Mouse (Mus musculus) neural tube, embryonic 15.5 days (tissue): ENCODE results near the gene F2r. TPM values are rescaled to one million over a fixed set of nuclear protein-coding genes. Genes with fewer than 3 reads are reported as not detected.

Source experiments
- ATAC-seq: fragments of 200-750 bp; cut with Nextera tagmentation; 2 replicates; pipeline ENCODE4 v1.8.0; 2017; ENCODE audit warnings: mild to moderate bottlenecking, moderate TSS enrichment, moderate library complexity; ENCODE audit not compliant: low FRiP score
- H3K27ac ChIP-seq: fragments of 300-500 bp; sonication (generic); replicated peaks from 2 replicates; pipeline ENCODE4 v1.5.1; 2015; ENCODE audit warnings: mild to moderate bottlenecking, inconsistent platforms
- H3K27me3 ChIP-seq: fragments of 300-500 bp; sonication (generic); replicated peaks from 2 replicates; pipeline ENCODE4 v1.6.1; 2015; ENCODE audit warnings: inconsistent platforms
- H3K36me3 ChIP-seq: fragments of 300-500 bp; sonication (generic); 2 replicates; pipeline ENCODE4 v1.6.1; 2015; ENCODE audit warnings: inconsistent platforms
- H3K4me1 ChIP-seq: fragments of 300-500 bp; sonication (generic); 2 replicates; pipeline ENCODE4 v1.6.1; 2015; ENCODE audit warnings: inconsistent platforms
- H3K4me2 ChIP-seq: fragments of 300-500 bp; sonication (generic); 2 replicates; pipeline ENCODE4 v1.6.1; 2015; ENCODE audit warnings: inconsistent platforms, mild to moderate bottlenecking, moderate library complexity
- H3K4me3 ChIP-seq: fragments of 300-500 bp; sonication (generic); replicated peaks from 2 replicates; pipeline ENCODE4 v1.5.1; 2015; ENCODE audit warnings: mild to moderate bottlenecking, inconsistent platforms
- H3K9ac ChIP-seq: fragments of 300-500 bp; sonication (generic); replicated peaks from 2 replicates; pipeline ENCODE4 v1.6.1; 2015; ENCODE audit warnings: mild to moderate bottlenecking, inconsistent platforms
- H3K9me3 ChIP-seq: fragments of 300-500 bp; sonication (generic); replicated peaks from 2 replicates; pipeline ENCODE4 v1.6.1; 2016; ENCODE audit warnings: inconsistent platforms
- WGBS: fragments of 180-500 bp; shearing (Covaris S2); methylation state at CpG from one replicate; pipeline ENCODE4 v1.1.7; 2015; ENCODE audit warnings: mixed read lengths; 5-methylcytosine and 5-hydroxymethylcytosine counted together
- polyA plus RNA-seq: library from polyadenylated mRNA; unstranded; fragments of >200 nt; fragmentation: Nextera tagmentation; extraction: Ambion mirVana; gene quantifications from 2 replicates; pipeline ENCODE4 v1.2.1, GENCODE M21; 2015

Gene F2r
- 52.1 and 53.9 TPM in 2 replicates for polyA plus RNA-seq

- H3K4me3 ChIP-seq = peak within 1 kb of the TSS; percentile 86
- 1% methylated on average over 42 of the region's 42 CpGs for WGBS
- H3K4me2 ChIP-seq = peak within 1 kb of the TSS; percentile 83
- H3K27ac ChIP-seq = peak within 1 kb of the TSS; percentile 74
- no peaks in the 10 kb centered on the region for H3K9me3 ChIP-seq
- peaks cover 33% of the 10 kb centered on the region for H3K4me1 ChIP-seq
- H3K36me3 ChIP-seq = no peaks in the 10 kb centered on the region
- H3K9ac ChIP-seq = peak within 1 kb of the TSS; percentile 75
- H3K27me3 ChIP-seq = no peaks in the 10 kb centered on the region
- peak; percentile 91 for ATAC-seq
These were observed at the start of gene F2r for GRCm38 (mm10) chr13:95618309-95618712. Gene F2r (minus strand): TSS chr13:95618487.

DNA sequence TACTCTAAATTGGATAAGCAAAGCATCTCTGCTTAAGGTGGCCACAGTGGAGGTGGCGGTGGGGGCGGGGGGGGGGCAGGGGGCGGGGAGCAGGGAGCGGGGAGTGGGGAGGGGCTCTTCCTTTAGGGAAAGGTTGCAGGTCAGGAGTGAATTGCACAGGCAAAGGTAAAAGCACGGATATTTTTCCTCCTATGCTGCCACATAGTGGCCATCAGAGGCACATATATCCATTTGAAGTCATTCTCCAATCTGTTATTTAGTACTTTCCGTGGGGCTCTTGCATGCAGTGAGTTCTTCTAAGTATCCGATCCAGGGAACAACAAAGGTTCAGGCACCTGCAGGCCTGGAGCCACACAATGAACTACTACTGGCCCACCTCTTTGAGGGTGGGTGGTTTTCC lies 49.0 kb upstream of the F2r start:
- WGBS = 25% methylated on average over 7 of the region's 7 CpGs
- no peak overlapping the region for H3K27ac ChIP-seq
- no peaks in the 10 kb centered on the region for H3K4me1 ChIP-seq
- no peaks in the 10 kb centered on the region for H3K27me3 ChIP-seq
- no peak for ATAC-seq
- H3K4me3 ChIP-seq = no peak overlapping the region
- no peak overlapping the region for H3K4me2 ChIP-seq
- no peak overlapping the region for H3K9ac ChIP-seq
- 0 out of 2 replicates have a peak, but pooled peaks cover 2% of the 10 kb centered on the region for H3K36me3 ChIP-seq
- no peaks in the 10 kb centered on the region for H3K9me3 ChIP-seq

DNA sequence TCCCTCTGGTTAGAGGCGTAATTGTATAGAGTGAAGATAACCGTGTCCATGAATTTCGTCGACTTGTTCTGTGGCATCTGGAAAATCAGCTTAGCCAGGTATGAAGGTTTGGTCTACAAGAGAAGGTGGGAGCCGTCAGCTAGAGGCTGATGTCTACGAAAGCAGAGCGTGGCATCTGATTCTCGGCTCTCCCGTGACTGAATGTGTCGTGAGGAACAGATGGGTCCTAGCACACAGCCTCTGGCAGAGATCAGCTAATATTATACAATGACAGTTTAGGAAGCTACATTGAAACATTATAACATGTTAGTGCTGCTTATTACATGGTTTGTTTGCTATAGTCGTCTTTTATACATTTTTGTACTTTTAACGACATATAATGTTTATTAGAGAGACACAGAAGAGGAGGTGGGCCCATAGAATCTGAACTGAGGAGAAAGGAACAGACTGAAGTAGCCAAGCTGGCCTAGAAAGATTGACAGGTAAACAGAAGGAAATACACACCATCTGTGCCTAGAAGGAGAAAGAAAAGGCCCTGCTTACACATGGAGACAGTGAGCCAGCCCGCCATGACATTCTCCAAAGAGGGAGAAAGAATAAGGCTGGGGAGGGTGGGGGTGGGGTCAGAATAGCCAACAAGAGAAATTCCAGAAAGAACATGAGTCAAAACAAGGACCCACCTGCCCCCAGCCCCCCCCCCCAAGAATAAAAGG lies 47.5 kb upstream of the F2r start:
- Histone ChIP-seq H3K9ac (no peak overlapping the region), H3K9me3 (no peaks in the 10 kb centered on the region), H3K27ac (no peak overlapping the region), H3K4me3 (no peak overlapping the region), H3K4me1 (no peaks in the 10 kb centered on the region), H3K4me2 (no peak overlapping the region), H3K36me3 (0 out of 2 replicates have a peak, but pooled peaks cover 2% of the 10 kb centered on the region), H3K27me3 (no peaks in the 10 kb centered on the region)
- WGBS = 83% methylated on average over 13 of the region's 13 CpGs
- ATAC-seq = no peak

DNA sequence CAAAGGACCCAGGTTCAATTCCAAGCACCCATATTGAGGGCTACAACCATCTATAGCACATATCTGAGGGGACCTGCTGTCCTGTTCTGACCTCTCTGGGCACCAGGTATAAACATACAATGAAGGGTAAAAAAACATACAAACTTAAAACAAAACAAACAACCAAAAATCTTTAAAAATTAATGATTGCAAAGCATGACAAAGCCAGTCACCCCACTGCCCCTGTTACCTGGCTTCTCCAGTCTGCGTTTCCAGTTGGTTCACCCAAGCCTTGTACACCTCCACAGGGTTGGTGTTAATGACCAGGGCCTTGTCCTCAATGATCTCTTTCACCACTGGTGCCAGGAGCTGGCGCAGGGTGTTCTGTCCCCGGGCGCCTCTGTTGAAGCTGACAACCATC lies 45.5 kb upstream of the F2r start:
- no peaks in the 10 kb centered on the region for H3K4me1 ChIP-seq
- H3K9ac ChIP-seq = no peak overlapping the region
- no peak overlapping the region for H3K27ac ChIP-seq
- H3K27me3 ChIP-seq = no peaks in the 10 kb centered on the region
- ATAC-seq = no peak
- H3K9me3 ChIP-seq = no peaks in the 10 kb centered on the region
- H3K4me2 ChIP-seq = no peak overlapping the region
- no peak overlapping the region for H3K4me3 ChIP-seq
- 0 out of 2 replicates have a peak, but pooled peaks cover 2% of the 10 kb centered on the region for H3K36me3 ChIP-seq
- 90% methylated on average over 4 of the region's 4 CpGs for WGBS

- Histone ChIP-seq H3K27ac (no peak overlapping the region), H3K9ac (no peak overlapping the region), H3K36me3 (0 out of 2 replicates have a peak, but pooled peaks cover 2% of the 10 kb centered on the region), H3K27me3 (no peaks in the 10 kb centered on the region), H3K4me1 (peaks cover 5% of the 10 kb centered on the region), H3K4me2 (no peak overlapping the region), H3K4me3 (no peak overlapping the region), H3K9me3 (no peaks in the 10 kb centered on the region)
- WGBS = 90% methylated on average over 7 of the region's 7 CpGs
- no peak for ATAC-seq
These were observed 41.1 kb upstream of the F2r start for GRCm38 (mm10) chr13:95659432-95659831.

GRCm38 (mm10) chr13:95657171-95657570 lies 38.9 kb upstream of the F2r start:
- no peak overlapping the region for H3K4me2 ChIP-seq
- no peak for ATAC-seq
- H3K9ac ChIP-seq = no peak overlapping the region
- no peaks in the 10 kb centered on the region for H3K9me3 ChIP-seq
- 79% methylated on average over 9 of the region's 9 CpGs for WGBS
- no peaks in the 10 kb centered on the region for H3K27me3 ChIP-seq
- no peak overlapping the region for H3K27ac ChIP-seq
- no peaks in the 10 kb centered on the region for H3K36me3 ChIP-seq
- H3K4me3 ChIP-seq = no peak overlapping the region
- H3K4me1 ChIP-seq = peaks cover 5% of the 10 kb centered on the region

DNA sequence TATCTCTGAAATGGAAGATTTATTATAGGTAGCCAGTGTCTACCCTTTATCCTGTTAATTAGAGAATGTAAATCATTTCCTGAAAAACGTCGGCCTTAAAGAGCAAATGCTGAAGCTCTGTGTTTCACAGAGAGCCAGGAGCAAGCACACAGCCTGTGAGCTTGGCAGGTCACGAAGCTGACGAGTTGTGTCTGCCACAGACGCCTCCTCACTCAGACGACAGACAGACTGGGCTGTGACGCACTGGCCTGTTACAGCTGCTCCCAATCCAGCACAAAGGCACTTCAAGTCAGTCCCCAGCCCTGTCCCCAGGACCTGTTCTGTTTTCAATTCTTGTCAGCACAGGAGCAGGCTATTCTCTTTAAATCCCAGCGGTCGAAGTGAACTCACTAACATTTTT lies 37.0 kb upstream of the F2r start:
- Histone ChIP-seq H3K4me1 (peaks cover 5% of the 10 kb centered on the region), H3K27ac (peak overlapping the region; percentile 7), H3K9ac (no peak overlapping the region), H3K36me3 (no peaks in the 10 kb centered on the region), H3K9me3 (no peaks in the 10 kb centered on the region), H3K4me2 (peak overlapping the region; percentile 3; the same call in 1 of the 2 replicates), H3K4me3 (no peak overlapping the region), H3K27me3 (no peaks in the 10 kb centered on the region)
- 9% methylated on average over 9 of the region's 9 CpGs for WGBS
- peak; percentile 90 for ATAC-seq

DNA sequence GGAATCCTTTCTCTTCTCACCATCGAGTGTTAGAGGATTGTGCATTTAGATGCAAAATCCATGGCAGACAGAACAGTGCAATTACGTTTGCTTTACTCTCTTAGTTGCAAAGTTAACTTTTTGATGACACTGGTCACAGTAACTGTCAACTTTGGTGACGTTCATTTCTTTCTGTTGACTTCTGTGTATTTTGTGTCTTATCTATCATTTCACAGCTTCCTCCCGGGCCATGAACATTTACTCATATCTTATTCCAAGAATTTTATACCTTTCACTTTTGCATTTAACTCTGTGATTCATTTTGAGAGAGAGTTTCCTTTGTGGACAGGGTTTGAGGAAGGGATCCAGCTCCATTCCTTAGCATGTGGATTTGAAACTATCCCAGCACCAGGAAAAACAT lies 35.4 kb upstream of the F2r start:
- ATAC-seq = no peak
- H3K9ac ChIP-seq = no peak overlapping the region
- H3K9me3 ChIP-seq = no peaks in the 10 kb centered on the region
- H3K4me1 ChIP-seq = peaks cover 5% of the 10 kb centered on the region
- no peak overlapping the region for H3K27ac ChIP-seq
- no peak overlapping the region for H3K4me3 ChIP-seq
- H3K4me2 ChIP-seq = no peak overlapping the region
- H3K36me3 ChIP-seq = no peaks in the 10 kb centered on the region
- H3K27me3 ChIP-seq = no peaks in the 10 kb centered on the region
- 91% methylated on average over 4 of the region's 4 CpGs for WGBS

DNA sequence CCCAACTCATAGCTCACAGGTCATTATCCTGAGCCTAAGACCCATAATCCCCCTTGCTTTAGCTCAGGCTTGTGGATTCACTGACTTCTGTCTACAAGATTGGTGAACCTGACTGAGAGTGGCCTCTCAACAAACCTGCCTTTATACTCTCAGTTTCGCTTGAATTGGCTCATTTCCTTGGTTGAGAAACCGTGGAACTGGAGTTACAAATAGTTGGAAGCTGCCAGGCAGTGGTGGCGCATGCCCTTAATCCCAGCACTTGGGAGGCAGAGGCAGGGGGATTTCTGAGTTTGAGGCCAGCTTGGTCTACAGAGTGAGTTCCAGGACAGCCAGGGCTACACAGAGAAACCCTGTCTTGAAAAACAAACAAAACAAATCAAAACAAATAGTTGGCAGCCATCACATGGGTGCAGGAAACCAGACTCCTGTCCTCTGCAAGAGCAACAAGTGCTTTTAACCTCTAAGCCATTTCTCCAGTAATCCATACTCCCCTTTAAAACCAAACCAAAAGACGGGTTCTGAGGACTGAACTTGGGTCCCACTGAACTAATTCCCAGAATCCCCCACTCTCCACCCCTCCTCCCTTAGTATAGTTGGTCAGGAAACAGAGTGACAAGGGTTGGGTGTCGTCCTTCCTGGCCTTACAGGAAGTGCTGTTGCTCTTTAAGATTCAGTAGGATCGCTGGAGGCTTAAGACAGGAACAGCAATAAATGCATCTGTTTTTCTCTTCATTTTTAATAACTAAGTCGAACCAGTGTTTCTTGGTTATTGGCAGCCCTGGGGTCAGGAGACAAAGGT lies 33.8 kb upstream of the F2r start:
- Histone ChIP-seq H3K36me3 (no peaks in the 10 kb centered on the region), H3K27ac (no peak overlapping the region), H3K4me2 (no peak overlapping the region), H3K9me3 (no peaks in the 10 kb centered on the region), H3K27me3 (no peaks in the 10 kb centered on the region), H3K9ac (no peak overlapping the region), H3K4me3 (no peak overlapping the region), H3K4me1 (peaks cover 5% of the 10 kb centered on the region)
- ATAC-seq = no peak
- WGBS = 87% methylated on average over 7 of the region's 7 CpGs

GRCm38 (mm10) chr13:95649941-95650340 lies 31.7 kb upstream of the F2r start:
- H3K4me3 ChIP-seq = no peak overlapping the region
- no peaks in the 10 kb centered on the region; the same call in 1 of the 2 replicates for H3K4me1 ChIP-seq
- ATAC-seq = no peak
- H3K27me3 ChIP-seq = no peaks in the 10 kb centered on the region
- no peaks in the 10 kb centered on the region for H3K9me3 ChIP-seq
- whole genome bisulfite sequencing = 90% methylated on average over 3 of the region's 3 CpGs
- no peaks in the 10 kb centered on the region for H3K36me3 ChIP-seq
- no peak overlapping the region for H3K4me2 ChIP-seq
- no peak overlapping the region for H3K27ac ChIP-seq
- no peak overlapping the region for H3K9ac ChIP-seq

GRCm38 (mm10) chr13:95647248-95647647 lies 29.0 kb upstream of the F2r start:
- Histone ChIP-seq H3K9me3 (no peaks in the 10 kb centered on the region), H3K4me2 (no peak overlapping the region), H3K27ac (no peak overlapping the region), H3K27me3 (no peaks in the 10 kb centered on the region), H3K36me3 (no peaks in the 10 kb centered on the region), H3K4me3 (no peak overlapping the region), H3K9ac (no peak overlapping the region), H3K4me1 (no peaks in the 10 kb centered on the region)
- no peak for ATAC-seq
- WGBS = 57% methylated on average over 4 of the region's 4 CpGs

DNA sequence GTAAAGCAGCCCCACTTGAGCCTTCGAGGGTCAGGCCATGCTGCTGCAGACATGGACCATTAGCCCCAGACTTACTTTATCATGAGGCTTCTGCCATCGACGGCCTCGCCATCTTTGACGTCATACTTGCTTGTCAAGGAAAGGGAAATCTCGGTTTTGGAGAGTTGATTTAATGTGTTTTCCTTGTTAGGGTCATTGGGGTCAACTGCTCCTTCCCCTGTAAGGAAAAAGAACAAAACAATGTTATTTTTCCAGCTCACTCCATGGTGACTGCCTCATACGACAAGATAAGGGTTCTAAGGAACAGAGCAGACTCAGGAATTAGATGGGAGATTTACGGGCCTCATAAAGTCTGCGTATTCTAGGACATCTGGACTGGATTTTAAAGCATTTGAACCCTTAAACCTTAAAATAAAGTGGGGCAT lies 28.4 kb upstream of the F2r start:
- Histone ChIP-seq H3K36me3 (no peaks in the 10 kb centered on the region), H3K9me3 (no peaks in the 10 kb centered on the region), H3K4me1 (no peaks in the 10 kb centered on the region), H3K9ac (no peak overlapping the region), H3K27me3 (no peaks in the 10 kb centered on the region), H3K4me3 (no peak overlapping the region), H3K27ac (no peak overlapping the region), H3K4me2 (no peak overlapping the region)
- 51% methylated on average over 9 of the region's 9 CpGs for WGBS
- ATAC-seq = no peak
